22 mouse cellular contexts compared by ENCODE assay signal in genomic region chr16:22080125-22080710, GRCm38 (mm10).
"Had no signal": no experiment of that assay in that cellular context is flagged by ENCODE, and none has a peak within 500 bp of the region (broad histone marks: within the 10 kb centered on the region; RNA-seq: fewer than 3 reads in every experiment).

No protein-coding gene starts in this region.

- H3K4me1 ChIP-seq: hindbrain, embryonic 15.5 days; liver, embryonic 12.5 days had no signal

- H3K4me2 ChIP-seq: heart, embryonic 11.5 days; heart, embryonic 13.5 days; heart, embryonic 15.5 days; hindbrain, embryonic 13.5 days; hindbrain, embryonic 15.5 days; liver, embryonic 12.5 days had no signal

- ATAC-seq: hindbrain, postnatal 0 days; intestine, embryonic 16.5 days; liver, embryonic 12.5 days had no signal

- H3K9ac ChIP-seq: heart, embryonic 13.5 days; heart, embryonic 15.5 days; hindbrain, embryonic 13.5 days; hindbrain, embryonic 15.5 days; liver, embryonic 12.5 days; liver, embryonic 14.5 days had no signal

- H3K27ac ChIP-seq: heart, adult 2 months; heart, embryonic 13.5 days; heart, embryonic 15.5 days; hindbrain, embryonic 13.5 days; hindbrain, embryonic 15.5 days; hindbrain, postnatal 0 days; layer of hippocampus, adult 2 months; left cerebral cortex, adult 2 months; liver, embryonic 12.5 days; liver, embryonic 14.5 days had no signal

- H3K27me3 ChIP-seq: heart, embryonic 13.5 days; heart, embryonic 15.5 days; hindbrain, embryonic 13.5 days; hindbrain, embryonic 15.5 days; liver, embryonic 12.5 days had no signal

- DNase-seq: gastrocnemius, postnatal 10 days; gastrocnemius, postnatal 25 days; heart, adult 11 months; heart, adult 2 months; heart, postnatal 14 days; heart, postnatal 36 days; kidney, adult 11 months; kidney, adult 2 months; kidney, postnatal 10 days; kidney, postnatal 25 days; kidney, postnatal 4 days had no signal

- H3K9me3 ChIP-seq: heart, embryonic 13.5 days; heart, embryonic 15.5 days; hindbrain, embryonic 13.5 days; hindbrain, embryonic 15.5 days; liver, embryonic 12.5 days had no signal

- H3K4me3 ChIP-seq: heart, adult 2 months; heart, embryonic 13.5 days; heart, embryonic 15.5 days; hindbrain, embryonic 13.5 days; hindbrain, embryonic 15.5 days; layer of hippocampus, adult 2 months; left cerebral cortex, adult 2 months; liver, embryonic 12.5 days had no signal
